14 mouse cellular contexts compared by ENCODE assay signal in the genomic region with DNA sequence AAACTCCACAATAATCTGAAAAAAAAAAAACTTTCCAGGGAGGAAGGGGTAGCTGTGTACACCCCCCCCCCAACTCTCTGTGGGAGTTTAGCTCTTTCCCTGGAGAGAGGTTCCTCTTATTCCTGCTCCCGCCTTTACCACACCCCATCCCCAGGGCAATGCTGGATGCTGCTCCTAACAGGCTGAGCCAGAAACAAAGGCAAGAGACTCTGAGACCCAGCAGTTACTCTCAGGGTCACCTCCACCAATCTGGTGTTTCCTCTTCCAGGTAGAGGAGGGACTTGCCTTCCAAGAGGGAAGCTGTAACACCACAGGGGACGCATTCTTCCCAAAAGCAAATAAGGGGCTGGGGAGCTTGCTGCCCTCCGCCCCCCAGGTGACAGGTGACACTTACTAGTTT. TPM values are rescaled to one million over a fixed set of nuclear protein-coding genes. Genes with fewer than 3 reads are reported as not detected.
DNase-seq lines count a peak whose midpoint lies in the region; ATAC-seq and TF ChIP-seq lines count a peak whose summit lies in the region.
"Had no signal": no experiment of that assay in that cellular context is flagged by ENCODE, and none has a peak within 500 bp of the region (broad histone marks: within the 10 kb centered on the region; RNA-seq: fewer than 3 reads in every experiment).

No protein-coding gene starts in this region.

- H3K9me3 ChIP-seq in kidney, embryonic 15.5 days (replicated peaks) = no peaks in the 10 kb centered on the region
- no peaks in the 10 kb centered on the region for H3K9me3 ChIP-seq in ES-Bruce4 (replicated peaks; ENCODE audit: control insufficient read depth, insufficient read depth, low read length, poor library complexity, severe bottlenecking)
- no peaks in the 10 kb centered on the region for H3K9me3 ChIP-seq in hindbrain, embryonic 16.5 days (ENCODE audit: control insufficient read depth, low read length)
- H3K9me3 ChIP-seq: megakaryocyte, embryonic 14.5 days had no signal

- WGBS in kidney, embryonic 15.5 days = 74% methylated on average over 3 of the region's 3 CpGs
- 83% methylated on average over 3 of the region's 3 CpGs for WGBS in hindbrain, embryonic 16.5 days

- H3K4me3 ChIP-seq in kidney, embryonic 15.5 days (replicated peaks) = no peak overlapping the region
- no peak overlapping the region for H3K4me3 ChIP-seq in ES-Bruce4 (ENCODE audit: low read depth, low read length)
- peak overlapping the region; percentile 86; the same call in 1 of the 2 replicates for H3K4me3 ChIP-seq in cortical plate, adult 2 months (ENCODE audit: insufficient read depth, low read length)
- no peak overlapping the region for H3K4me3 ChIP-seq in hindbrain, embryonic 16.5 days (ENCODE audit: low read length)

- DNase-seq in kidney, postnatal 25 days = no peak
- DNase-seq in yolk sac, embryonic 10.5 days (ENCODE audit: low spot score) = no peak
- DNase-seq in layer of hippocampus, adult 8-10 months (ENCODE audit: low spot score in 2 of 2) = no peak
- DNase-seq in urinary bladder, adult 2 months (ENCODE audit: low spot score) = no peak
- DNase-seq: adrenal gland, adult 8-10 months; kidney, adult 8-10 months; layer of hippocampus, postnatal 36 days; thymus, postnatal 25 days had no signal

- no peak overlapping the region for H3K27ac ChIP-seq in kidney, embryonic 15.5 days
- H3K27ac ChIP-seq in ES-Bruce4 (ENCODE audit: insufficient read depth, low read length) = no peak overlapping the region
- no peak overlapping the region for H3K27ac ChIP-seq in cortical plate, adult 2 months (ENCODE audit: insufficient read depth, low read length)
- H3K27ac ChIP-seq in hindbrain, embryonic 16.5 days (ENCODE audit: low read depth, low read length) = no peak overlapping the region

- no peak overlapping the region for H3K9ac ChIP-seq in kidney, embryonic 15.5 days
- no peak overlapping the region for H3K9ac ChIP-seq in ES-Bruce4 (ENCODE audit: low read depth, poor library complexity, severe bottlenecking)
- H3K9ac ChIP-seq in hindbrain, embryonic 16.5 days (ENCODE audit: low read depth, low read length) = peak overlapping the region; percentile 98

- no peak for TF ChIP-seq POLR2A in ES-Bruce4 (IDR thresholded peaks at IDR 0.05; ENCODE audit: insufficient read depth, low read length)
- no peak for TF ChIP-seq POLR2A in cortical plate, adult 2 months (IDR thresholded peaks at IDR 0.05; ENCODE audit: extremely low read depth, insufficient read depth, low read length)

- peaks cover 51% of the 10 kb centered on the region for H3K36me3 ChIP-seq in kidney, embryonic 15.5 days
- peaks cover 15% of the 10 kb centered on the region for H3K36me3 ChIP-seq in ES-Bruce4 (ENCODE audit: control insufficient read depth, insufficient read depth, low read length, poor library complexity, severe bottlenecking)
- H3K36me3 ChIP-seq in hindbrain, embryonic 16.5 days (ENCODE audit: control insufficient read depth, insufficient read depth, low read length) = peaks cover 26% of the 10 kb centered on the region

- H3K27me3 ChIP-seq in kidney, embryonic 15.5 days = no peaks in the 10 kb centered on the region
- no peaks in the 10 kb centered on the region for H3K27me3 ChIP-seq in ES-Bruce4 (ENCODE audit: control insufficient read depth, insufficient read depth, low read length, poor library complexity, severe bottlenecking)
- H3K27me3 ChIP-seq in hindbrain, embryonic 16.5 days (replicated peaks; ENCODE audit: control insufficient read depth, insufficient read depth, low read length) = no peaks in the 10 kb centered on the region
- H3K27me3 ChIP-seq: megakaryocyte, embryonic 14.5 days had no signal

- peaks cover 26% of the 10 kb centered on the region for H3K4me1 ChIP-seq in kidney, embryonic 15.5 days
- peaks cover 10% of the 10 kb centered on the region for H3K4me1 ChIP-seq in ES-Bruce4 (ENCODE audit: control insufficient read depth, insufficient read depth, low read length)
- peaks cover 2% of the 10 kb centered on the region; the same call in 1 of the 2 replicates for H3K4me1 ChIP-seq in cortical plate, adult 2 months (ENCODE audit: control insufficient read depth, insufficient read depth, low read length)
- H3K4me1 ChIP-seq in hindbrain, embryonic 16.5 days (ENCODE audit: control insufficient read depth, insufficient read depth, low read depth, low read length) = peaks cover 21% of the 10 kb centered on the region

- peak; percentile 68; the same call in 1 of the 2 replicates for TF ChIP-seq EP300 in ES-Bruce4 (IDR thresholded peaks at IDR 0.05; ENCODE audit: insufficient read depth, low read depth, low read length)

- no peak for ATAC-seq in kidney, embryonic 15.5 days (replicated peaks; ENCODE audit: low FRiP score)
- ATAC-seq in hindbrain, embryonic 16.5 days = no peak

- H3K4me2 ChIP-seq in kidney, embryonic 15.5 days = 0 out of 2 replicates have a peak overlapping the region, but pooled peaks have one; percentile 69
- peak overlapping the region; percentile 72 for H3K4me2 ChIP-seq in hindbrain, embryonic 16.5 days (ENCODE audit: low read length)

- TF ChIP-seq CTCF in ES-Bruce4 (IDR thresholded peaks at IDR 0.05; ENCODE audit: low read depth, low read length) = no peak
- TF ChIP-seq CTCF in cortical plate, adult 2 months (IDR thresholded peaks at IDR 0.05; ENCODE audit: extremely low read depth, insufficient read depth, low read length) = no peak

RNA-seq across cellular contexts. Expression of gene 4933424G06Rik, which starts 2.2 kb away (rescaled TPM):
- polyA plus RNA-seq in kidney, embryonic 15.5 days (2015; fragmentation: Nextera tagmentation; extraction: Ambion mirVana) = not detected in 2 replicates
- 1.4 TPM in 1 of 2 replicates, not detected in the other for polyA plus RNA-seq in ES-Bruce4 (2011; ENCODE audit: insufficient read depth, insufficient read length, low read depth, missing spikeins)
- 0.15 and 0.62 TPM in 2 replicates for polyA plus RNA-seq in cortical plate, adult 2 months (2012; rRNA removed)
- 0.14 and 0.98 TPM in 2 replicates for polyA plus RNA-seq in hindbrain, embryonic 16.5 days (2015; fragmentation: Nextera tagmentation; extraction: Ambion mirVana)
- total RNA-seq in layer of hippocampus, adult 8-10 months (2022) = under 1 TPM in 1 of 4 experiments, not detected in 3; 0.56 TPM
- 0.10 and 0.14 TPM in 2 replicates for polyA plus RNA-seq in urinary bladder, adult 2 months (2012; rRNA removed)
- total RNA-seq: adrenal gland, adult 8-10 months; heart, adult 8-10 months; layer of hippocampus, postnatal 36 days had no signal

RNA-seq across cellular contexts. Expression of gene Actr1b, which starts 6.4 kb away (rescaled TPM):
- 102 and 112 TPM in 2 replicates for polyA plus RNA-seq in kidney, embryonic 15.5 days (2015; fragmentation: Nextera tagmentation; extraction: Ambion mirVana)
- 83.3 and 85.3 TPM in 2 replicates for polyA plus RNA-seq in ES-Bruce4 (2011; ENCODE audit: insufficient read depth, insufficient read length, low read depth, missing spikeins)
- polyA plus RNA-seq in cortical plate, adult 2 months (2012; rRNA removed) = 479 and 532 TPM in 2 replicates
- 116 and 117 TPM in 2 replicates for polyA plus RNA-seq in hindbrain, embryonic 16.5 days (2015; fragmentation: Nextera tagmentation; extraction: Ambion mirVana)
- 100 to 1,000 TPM; 246 to 261 (median 255) TPM for total RNA-seq in layer of hippocampus, adult 8-10 months (2022)
- 116 and 141 TPM in 2 replicates for polyA plus RNA-seq in urinary bladder, adult 2 months (2012; rRNA removed)

RNA-seq across cellular contexts. Expression of gene Cox5b, which starts 16.5 kb away (rescaled TPM):
- polyA plus RNA-seq in kidney, embryonic 15.5 days (2015; fragmentation: Nextera tagmentation; extraction: Ambion mirVana) = 702 and 727 TPM in 2 replicates
- polyA plus RNA-seq in ES-Bruce4 (2011; ENCODE audit: insufficient read depth, insufficient read length, low read depth, missing spikeins) = 509 and 516 TPM in 2 replicates
- polyA plus RNA-seq in cortical plate, adult 2 months (2012; rRNA removed) = 654 and 745 TPM in 2 replicates
- 711 and 823 TPM in 2 replicates for polyA plus RNA-seq in hindbrain, embryonic 16.5 days (2015; fragmentation: Nextera tagmentation; extraction: Ambion mirVana)
- total RNA-seq in layer of hippocampus, adult 8-10 months (2022) = 100 to 1,000 TPM; 439 to 655 (median 576) TPM
- 400 and 450 TPM in 2 replicates for polyA plus RNA-seq in urinary bladder, adult 2 months (2012; rRNA removed)

RNA-seq across cellular contexts. Expression of gene Fam178b, which starts 24.8 kb away (rescaled TPM):
- polyA plus RNA-seq in kidney, embryonic 15.5 days (2015; fragmentation: Nextera tagmentation; extraction: Ambion mirVana) = 0.67 and 1.3 TPM in 2 replicates
- polyA plus RNA-seq in ES-Bruce4 (2011; ENCODE audit: insufficient read depth, insufficient read length, low read depth, missing spikeins) = 8.9 and 9.8 TPM in 2 replicates
- 0.89 and 1.3 TPM in 2 replicates for polyA plus RNA-seq in cortical plate, adult 2 months (2012; rRNA removed)
- 0.28 and 0.76 TPM in 2 replicates for polyA plus RNA-seq in hindbrain, embryonic 16.5 days (2015; fragmentation: Nextera tagmentation; extraction: Ambion mirVana)
- total RNA-seq in layer of hippocampus, adult 8-10 months (2022) = under 1 TPM in 1 of 4 experiments, not detected in 3; 0.55 TPM
- 4.3 TPM in 2 replicates for polyA plus RNA-seq in urinary bladder, adult 2 months (2012; rRNA removed)
- total RNA-seq: layer of hippocampus, postnatal 36 days had no signal

RNA-seq across cellular contexts. Expression of gene Zap70, which starts 53.8 kb away (rescaled TPM):
- polyA plus RNA-seq in kidney, embryonic 15.5 days (2015; fragmentation: Nextera tagmentation; extraction: Ambion mirVana) = 0.23 and 0.44 TPM in 2 replicates
- polyA plus RNA-seq in ES-Bruce4 (2011; ENCODE audit: insufficient read depth, insufficient read length, low read depth, missing spikeins) = 0.68 and 1.5 TPM in 2 replicates
- polyA plus RNA-seq in cortical plate, adult 2 months (2012; rRNA removed) = 2.0 and 2.2 TPM in 2 replicates
- 2.4 TPM in 2 replicates for polyA plus RNA-seq in hindbrain, embryonic 16.5 days (2015; fragmentation: Nextera tagmentation; extraction: Ambion mirVana)
- 1 to 10 TPM; 3.2 to 4.3 (median 3.7) TPM for total RNA-seq in layer of hippocampus, adult 8-10 months (2022)
- 1.1 and 1.2 TPM in 2 replicates for polyA plus RNA-seq in urinary bladder, adult 2 months (2012; rRNA removed)
